Mouse (Mus musculus) stomach, postnatal 0 days (tissue): ENCODE data around the gene Kcnk12.

Experiments
- CTCF ChIP-seq: IDR thresholded peaks from 2 replicates; pipeline ENCODE4 v1.5.1; 2016; ENCODE audit warnings: antibody characterized with exemption, low read depth, mild to moderate bottlenecking, moderate library complexity
- EP300 ChIP-seq: optimal IDR thresholded peaks from 2 replicates; pipeline ENCODE3; 2016; ENCODE audit warnings: antibody characterized with exemption

DNA sequence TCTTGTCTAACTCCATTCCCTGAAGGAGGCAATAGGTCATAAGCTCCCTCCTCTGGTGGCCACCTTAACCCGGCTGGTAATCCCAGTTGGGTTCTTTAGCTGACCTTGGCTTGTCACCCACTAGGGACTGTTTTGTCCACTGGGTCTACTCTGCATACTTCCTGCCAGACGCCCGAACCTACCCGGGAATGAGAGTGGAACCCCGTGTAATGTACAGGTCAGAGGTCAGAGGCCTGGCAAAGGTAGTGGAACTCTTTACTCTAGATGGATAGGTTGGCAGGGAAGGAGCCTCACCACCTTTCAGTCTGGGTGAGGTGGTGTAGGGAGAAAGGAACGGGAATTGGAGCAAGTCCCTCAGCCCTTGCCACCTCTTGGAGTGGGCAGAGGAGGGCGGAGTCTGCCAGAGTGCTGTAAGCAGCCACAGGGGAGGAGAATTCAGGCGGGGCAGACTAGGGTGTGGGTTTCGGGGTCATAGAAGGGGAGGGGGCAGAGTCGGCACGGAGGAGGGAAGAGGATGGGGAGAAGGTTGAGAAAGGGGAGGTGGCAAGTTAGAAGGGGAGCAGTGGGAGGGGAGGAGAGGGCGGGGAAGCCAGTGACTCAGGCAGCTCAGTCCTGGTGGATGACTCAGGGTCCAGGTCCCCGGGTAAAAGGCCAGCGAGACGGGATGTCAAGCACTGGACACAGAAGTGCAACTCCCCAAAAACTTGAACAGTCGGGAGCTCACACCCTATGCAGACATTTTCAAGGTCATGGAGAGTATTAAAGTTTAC, 98.6 kb downstream of the Kcnk12 start:
- TF ChIP-seq CTCF: no peak
- TF ChIP-seq EP300: no peak
